Mouse (Mus musculus) regulatory T cell (primary cell): Measurements from ENCODE around the gene Mfsd4a.

Source experiments
- in situ Hi-C: fragments of 300-600 bp; cut with MboI, MseI; formaldehyde crosslinking; loops from one replicate; pipeline ENCODE4 v1.15.1; 2025; ENCODE audit warnings: high pct_unique_total_duplicates

Gene Mfsd4a

DNA sequence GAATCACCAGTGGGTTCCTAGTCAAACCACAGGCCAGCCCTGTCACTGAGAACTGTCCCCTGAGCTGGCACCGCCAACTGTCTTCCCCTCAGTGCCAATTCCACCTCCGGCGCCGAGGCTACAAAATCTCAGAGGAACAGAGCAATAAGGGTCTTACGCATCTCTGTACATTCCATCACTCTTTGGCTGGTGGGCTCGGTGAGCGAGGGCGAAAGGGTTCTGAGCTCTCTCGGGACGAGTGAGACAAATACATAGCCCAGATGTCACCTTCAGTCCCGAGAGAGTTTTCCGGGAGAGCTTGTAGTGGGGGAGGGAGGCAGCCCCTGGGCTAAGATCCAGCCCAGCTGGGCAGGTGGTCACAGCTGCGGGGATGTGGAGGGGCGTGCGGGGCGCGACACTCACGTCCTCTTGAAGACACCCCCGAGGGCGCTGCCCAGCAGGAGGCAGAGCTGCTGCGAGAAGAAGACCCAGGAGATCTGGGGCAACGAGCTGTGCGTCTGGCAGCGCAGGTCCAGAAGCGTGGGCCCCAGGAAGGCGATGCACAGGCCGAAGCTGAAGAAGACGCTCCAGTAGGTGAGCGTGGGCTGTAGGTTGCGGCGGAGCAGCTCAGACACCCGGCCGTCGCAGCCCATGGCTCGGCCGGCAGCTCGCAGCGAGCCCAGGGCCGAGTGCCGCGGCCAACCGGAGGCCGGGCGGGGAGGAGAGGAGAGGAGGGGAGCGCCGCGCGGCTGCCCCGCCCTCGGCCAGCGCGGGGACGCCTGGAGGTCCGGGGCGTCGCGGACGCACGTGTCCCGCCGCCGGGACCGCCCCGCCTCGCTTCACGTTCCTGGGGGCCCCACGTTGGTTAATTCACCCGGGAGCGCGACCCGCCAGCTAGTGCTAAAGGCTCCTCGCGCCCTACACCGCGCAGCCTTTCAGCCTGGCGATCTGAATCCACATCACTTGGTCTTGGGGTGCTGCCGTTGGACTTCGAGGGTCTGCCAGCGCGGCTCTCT lies at the start of gene Mfsd4a:
TSS of gene Mfsd4a (minus strand) at position 802 of the 995 bp plus-strand sequence.
- in situ Hi-C loops, result loop anchor here (10.0 kb wide), 1 partner anchor 353 kb away; no protein-coding TSS in a partner anchor

DNA sequence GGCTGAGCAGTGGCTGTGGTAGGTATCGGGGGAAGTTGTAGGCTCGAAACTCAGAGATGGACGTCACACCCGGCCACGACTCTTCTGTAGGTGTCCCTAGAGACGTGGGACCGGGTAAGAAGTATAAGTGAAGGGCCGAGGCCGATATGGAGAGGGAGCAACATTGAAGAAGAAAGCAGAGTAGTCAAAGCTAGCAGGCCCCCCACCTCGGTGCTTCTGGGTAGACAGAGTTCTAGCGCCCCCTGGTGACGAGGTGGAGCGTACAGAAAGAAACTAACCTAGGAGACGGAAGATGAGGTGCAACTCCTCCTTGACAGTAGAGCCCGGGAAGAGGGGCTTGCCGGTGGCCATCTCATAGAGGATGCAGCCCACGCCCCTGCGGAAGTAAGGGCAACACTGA lies 48.7 kb upstream of the Mfsd4a start:
- in situ Hi-C loops, result no loop called here

DNA sequence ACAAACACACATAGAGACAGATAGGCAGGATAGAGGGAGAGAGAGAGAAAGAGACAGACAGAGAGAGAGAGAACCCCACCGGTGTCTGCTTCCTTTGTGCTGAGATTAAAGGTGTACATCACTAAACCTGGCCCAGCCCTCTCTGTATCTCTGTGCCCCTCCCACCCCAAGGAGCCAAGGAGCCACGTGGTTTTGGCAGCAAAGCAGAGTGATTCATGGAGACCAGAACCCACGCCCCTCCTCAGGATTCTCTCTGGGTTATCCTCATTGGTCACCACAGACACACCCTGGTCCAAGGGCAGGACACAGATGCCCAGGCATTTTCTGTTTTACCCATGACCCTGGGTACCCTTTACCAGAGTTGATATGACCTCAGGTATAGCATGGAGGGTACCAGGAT lies 45.2 kb upstream of the Mfsd4a start:
- in situ Hi-C loops, result no loop called here

DNA sequence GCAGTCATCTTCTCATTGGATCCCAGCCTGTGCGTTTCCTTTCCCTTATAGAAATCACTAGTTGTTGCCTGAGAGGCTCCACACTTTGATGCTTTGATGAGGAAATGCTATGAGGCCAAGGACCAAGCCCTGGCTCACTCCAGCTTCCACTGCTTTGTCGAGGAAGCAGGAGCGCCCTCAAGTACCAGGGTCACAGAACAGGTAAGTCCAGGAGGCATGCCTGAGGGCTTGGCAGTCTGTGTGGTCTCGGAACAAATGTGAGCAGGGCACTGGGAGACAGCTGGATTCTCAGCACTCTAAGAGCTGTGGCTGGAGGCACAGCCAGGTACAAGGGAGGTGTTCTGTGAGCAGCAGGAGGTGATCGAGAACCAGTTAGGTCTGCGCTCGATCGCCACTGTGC lies 44.6 kb upstream of the Mfsd4a start:
- in situ Hi-C loops, result no loop called here

DNA sequence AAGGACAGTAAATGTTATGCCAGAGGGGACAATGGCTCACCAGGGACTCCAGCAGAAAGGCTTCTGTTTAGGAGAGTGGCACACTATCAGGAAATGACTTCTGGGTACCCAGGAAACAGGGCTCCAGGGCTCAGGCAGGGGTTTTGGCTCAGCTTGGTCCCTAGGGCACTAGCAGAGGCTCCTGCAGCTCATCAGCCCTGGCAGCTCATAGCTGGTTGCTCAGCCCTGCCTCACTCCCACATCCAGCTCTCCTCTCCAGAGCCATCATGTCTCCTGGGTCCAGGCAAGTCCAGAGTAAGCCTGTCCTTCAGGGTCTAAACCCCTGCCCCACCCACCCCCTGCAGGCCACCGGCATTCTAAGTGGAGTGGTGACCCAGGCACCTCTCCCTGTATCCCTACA lies 43.5 kb upstream of the Mfsd4a start:
- in situ Hi-C loops, result no loop called here

DNA sequence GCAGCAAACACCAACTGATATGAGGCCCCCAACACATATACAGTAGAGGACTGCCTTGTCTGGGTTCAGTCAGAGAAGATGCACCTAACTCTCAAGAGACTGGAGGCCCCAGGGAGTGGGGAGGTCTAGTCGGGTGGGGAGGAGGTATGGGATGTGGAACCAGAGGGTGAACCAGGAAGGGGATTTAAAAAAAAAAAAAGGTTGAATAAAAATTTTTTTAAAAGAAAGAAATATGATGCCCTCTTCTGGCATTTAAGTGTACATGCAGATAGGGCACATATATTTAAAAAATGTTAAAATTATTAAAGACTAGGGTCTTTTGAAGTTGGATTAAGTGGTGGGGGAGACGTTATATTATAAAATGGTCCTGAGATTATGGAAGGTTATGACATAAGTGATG lies 41.5 kb upstream of the Mfsd4a start:
- in situ Hi-C loops, result loop anchor here (5.0 kb wide), 1 partner anchor 112 kb away; no protein-coding TSS in a partner anchor

DNA sequence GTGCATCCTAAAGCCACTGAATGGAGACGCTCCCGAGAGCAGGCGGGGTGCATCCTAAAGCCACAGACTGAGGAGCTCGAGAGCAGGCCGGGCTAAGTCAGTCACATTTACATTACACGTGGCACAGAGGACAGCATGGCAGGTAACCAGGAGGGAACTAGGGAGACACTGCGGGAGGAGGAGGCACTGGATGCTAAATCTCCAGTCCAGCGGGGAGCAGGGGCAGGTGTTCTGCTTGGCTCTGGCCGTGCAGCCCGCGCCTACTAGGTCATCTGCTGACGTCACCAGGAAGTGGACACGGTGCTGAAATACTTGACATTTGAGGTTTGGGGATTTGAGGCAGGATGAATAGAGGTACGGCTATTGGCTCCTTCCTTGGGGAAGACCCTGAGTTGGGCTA lies 36.5 kb upstream of the Mfsd4a start:
- in situ Hi-C loops, result no loop called here

DNA sequence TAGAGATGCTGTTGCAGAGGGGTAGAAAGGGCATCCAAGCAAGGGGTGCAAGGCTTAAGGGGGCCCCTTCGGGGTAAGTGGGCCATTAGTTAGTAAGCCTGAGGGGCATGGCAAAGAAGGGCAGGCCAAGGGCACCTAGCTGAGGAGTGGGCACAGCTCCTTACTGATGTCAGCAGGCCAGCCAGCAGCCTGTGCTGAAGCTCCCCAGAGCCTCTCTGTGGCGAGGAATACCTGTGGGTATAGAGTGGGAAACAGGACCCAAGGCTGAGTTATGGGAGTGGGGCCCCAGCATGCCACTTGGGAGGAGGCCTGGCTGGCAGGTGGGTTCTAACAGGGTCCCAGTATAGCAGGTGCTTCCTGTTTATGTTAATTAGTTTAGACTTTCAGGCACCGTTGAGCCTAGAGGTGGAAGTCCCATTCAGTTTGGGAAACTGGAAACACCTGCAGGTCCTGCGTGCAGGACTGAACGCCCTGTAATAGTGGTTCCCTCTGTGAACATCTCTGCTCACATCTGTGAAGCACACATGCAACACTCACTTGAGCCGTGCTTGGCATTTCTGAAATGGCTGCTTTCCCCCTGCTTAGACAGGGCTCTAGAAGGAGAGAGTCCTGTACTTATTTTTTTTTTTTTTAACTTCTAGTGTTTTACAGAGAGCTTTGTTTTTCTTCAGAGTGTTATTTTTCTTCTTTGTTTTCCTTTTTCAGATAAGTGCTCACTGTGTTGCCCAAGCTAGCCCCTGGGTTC lies 34.3 kb upstream of the Mfsd4a start:
- in situ Hi-C loops, result no loop called here

DNA sequence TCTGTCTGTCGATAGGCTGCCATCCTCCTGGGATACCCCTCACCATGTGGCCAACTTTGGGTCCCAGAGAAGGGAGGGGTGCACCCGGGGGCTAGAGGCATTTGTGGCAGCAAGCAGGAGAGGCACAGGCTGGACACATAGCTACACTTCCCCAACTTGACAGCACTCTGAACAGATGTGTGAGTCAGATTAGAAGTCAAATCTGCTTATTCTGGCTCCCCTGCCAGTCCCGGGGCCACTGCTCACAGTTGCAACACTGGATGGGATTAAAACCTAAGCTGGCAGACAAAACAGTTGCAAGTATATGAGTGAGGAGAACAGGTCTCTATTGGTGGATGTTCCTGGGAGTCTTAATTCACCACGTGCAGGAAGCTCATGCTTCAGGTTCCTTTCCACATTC lies 31.9 kb upstream of the Mfsd4a start:
- in situ Hi-C loops, result no loop called here

DNA sequence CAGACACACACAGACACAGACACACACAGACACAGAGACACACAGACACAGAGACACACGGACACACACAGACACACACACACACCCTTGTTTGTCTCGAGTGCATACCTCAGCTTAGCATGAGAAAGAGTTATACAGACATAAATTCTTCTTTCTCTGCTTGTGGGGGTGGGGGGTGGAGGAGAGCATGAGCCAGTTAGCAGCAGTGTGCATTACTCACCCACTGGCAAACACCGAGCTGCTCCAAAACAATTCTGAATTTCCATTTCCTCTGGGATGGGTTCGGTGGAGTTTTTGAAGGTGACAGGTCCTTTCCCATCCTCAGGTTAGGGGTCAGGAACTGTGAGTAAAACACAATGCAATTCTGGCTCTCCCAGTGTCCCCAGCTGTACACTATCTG lies 31.2 kb upstream of the Mfsd4a start:
- in situ Hi-C loops, result no loop called here

DNA sequence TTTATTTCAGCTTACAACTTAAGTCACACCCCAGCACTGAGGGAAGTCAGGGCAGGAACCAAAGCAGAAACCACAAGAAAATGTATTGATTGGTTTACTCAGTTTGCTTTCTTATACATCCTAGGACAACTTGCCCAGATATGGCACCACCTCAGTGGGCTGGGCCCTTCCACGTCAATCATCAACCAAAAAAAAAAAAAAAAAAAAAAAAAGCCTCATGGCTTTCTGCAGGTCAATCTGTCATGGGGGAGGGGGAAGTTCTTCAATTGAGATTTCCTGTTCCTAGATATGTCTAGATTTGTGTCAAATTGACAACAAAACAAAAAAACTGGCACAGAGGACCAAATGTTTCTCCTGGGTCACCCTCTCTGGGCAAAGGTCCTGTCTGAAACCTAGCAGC lies 30.2 kb upstream of the Mfsd4a start:
- in situ Hi-C loops, result no loop called here

DNA sequence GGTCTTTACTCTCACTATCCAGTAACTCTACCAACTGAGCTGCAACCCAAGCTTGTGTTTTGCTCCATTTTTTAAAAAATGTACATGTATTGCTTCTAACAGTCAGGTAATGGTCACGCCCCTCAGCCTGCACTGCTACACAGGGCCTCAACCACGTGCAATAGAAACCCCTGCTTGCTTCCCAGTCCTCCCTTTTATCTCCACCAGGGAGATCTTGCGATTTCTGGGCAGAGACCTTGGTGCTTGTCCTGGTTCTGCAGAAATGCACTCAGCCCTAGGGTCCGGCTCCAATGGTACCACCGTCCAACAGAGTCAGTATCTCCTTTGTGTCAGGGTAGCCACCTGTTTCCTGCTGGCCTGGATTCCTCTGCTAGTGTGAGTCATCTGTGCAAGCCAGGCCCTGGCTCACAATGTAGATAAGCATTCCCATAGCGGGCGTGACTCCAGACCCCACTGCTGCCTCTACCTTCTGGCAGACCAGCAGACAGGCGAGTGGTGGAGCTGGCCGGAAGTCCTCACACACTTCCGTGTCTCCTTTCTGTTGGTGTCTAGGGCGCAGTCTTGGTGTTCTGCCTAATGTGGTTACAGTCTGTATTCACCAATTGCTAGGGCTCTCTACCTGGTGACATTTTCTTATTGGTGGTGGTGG lies 27.6 kb upstream of the Mfsd4a start:
- in situ Hi-C loops, result no loop called here

DNA sequence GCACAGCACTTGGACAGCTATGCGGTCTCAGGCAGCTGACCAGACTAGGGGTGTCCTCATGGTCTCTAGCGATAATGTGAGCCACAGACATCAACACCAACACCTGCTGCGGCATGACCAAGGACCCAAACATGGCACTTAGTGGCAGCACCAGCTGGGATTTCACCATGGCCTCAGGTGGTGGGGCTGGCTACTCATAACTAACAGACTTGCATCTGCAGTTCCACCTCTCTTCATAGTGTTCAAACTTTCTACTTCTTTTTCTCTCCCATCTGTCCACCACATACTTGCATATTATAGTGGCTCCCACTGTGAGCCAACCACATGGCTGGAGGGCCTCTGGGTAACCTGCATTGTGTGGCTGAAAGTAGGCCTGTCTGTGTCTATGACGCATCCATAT lies 25.4 kb upstream of the Mfsd4a start:
- in situ Hi-C loops, result no loop called here

DNA sequence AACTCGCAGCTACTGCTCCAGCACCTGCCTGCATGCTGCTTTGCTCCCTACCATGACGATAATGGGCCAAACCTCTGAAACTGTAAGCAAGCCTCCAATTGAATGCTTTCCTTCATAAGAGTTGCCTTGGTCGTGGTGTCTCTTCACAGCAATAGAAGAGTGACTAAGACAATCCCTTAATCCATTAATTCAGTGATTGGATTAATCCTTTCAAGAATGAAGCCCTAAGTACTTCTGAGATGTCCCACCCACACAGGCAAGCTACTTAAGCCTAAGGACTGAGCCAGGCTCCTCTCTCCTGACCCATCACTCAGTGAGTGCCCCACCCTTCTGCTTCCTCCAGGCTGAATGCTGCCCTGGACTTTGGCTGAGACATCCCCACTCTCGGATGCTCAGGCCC lies 22.4 kb upstream of the Mfsd4a start:
- in situ Hi-C loops, result no loop called here

DNA sequence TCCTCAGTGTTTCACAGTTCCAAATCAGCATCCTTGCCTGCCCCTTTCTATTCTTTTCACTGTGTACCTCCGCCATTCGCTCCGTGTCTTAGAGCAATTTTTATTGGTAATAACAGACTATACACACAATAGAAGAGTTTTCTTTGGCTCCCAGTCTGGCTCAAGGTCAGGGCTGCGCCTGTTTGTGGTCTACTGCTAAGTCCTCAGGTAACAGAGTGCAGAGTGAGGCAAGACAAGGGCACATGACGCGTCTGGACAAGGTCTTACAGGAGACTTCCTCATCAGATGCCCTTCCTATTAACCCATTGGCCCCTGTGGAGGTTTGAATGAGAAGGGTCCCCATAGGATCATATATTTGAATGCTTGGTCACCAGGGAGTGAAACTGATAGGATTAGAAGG lies 21.9 kb upstream of the Mfsd4a start:
- in situ Hi-C loops, result no loop called here

DNA sequence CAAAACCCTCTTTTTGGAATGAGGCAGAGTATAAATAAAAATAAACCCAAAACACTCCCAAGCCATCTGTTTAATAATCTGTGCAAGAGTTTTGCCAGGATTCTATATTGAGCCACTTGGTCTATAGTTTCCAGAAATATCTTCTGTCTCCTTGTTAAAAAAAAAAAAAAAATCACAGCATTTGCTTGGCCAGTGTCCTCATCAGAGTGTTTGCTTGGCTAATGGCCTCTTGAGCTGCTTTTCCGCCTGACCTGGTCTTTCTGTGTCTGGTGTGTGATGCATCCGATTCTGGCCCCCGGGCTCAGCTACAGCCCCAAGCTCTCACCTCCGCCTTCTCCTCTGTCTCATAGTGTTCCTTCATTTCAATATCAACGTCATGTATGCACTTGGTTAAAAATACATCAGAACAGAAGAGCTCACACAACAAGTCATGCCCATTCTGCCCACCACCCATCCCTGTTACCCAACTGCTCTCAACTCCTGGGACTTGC lies 20.4 kb upstream of the Mfsd4a start:
- in situ Hi-C loops, result no loop called here

DNA sequence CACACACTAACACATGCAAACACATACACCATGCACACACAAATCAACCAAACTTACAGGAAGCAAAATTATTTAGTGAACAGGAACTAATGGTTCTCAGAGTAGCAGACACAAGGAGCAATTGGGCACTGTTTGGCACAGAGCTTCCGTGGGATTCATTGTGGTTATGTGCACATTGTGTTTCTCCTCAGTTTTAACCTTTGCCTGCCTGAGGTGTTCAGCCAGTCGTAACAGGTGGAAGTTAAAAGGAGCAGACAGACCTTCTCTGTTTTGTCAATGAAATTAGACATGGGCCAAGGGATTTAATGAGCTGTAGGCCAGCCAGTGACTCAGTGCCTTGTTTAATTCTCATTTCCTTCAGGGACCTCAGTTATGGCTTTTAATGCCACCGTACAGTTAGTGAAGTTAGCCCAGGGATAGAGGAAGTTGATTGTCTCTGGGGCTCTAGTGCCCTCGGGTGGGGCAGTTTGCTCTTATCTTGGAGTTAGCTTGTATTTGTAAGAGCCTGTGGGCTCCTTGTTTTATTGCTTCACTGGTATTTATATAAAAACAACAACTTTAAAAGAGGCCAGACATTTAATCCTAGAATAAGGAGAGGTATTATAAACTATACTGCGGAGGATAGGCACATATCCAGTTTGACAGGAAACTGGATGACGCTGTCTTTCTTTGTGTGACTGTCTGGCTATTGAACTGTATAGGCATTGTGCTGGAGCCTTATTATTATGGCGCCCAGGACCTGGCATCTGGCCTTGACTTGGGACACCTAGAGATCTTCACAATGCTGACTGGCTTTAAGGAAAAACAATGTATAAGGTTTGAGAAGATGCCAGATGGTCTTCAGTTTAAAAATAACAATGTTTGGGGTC lies 17.6 kb upstream of the Mfsd4a start:
- in situ Hi-C loops, result no loop called here

DNA sequence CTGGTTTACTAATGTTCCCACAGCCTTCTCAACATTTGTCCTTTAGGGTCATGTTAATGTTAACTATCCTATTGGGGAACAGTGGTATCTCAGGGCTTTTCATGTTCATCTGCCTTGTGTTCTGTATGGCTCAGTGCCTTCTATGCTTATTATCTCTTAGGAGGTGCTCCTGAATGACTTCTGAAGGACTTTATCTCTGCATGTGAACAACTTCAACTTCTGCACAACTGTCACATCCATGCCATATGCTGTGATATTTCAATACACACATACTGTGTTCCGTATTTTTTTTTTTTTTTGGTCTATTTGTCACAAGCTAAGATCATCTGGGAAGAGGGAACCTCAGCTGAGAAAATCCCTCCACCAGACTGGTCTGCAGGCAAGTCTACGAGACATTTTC lies 10.6 kb upstream of the Mfsd4a start:
- in situ Hi-C loops, result no loop called here

DNA sequence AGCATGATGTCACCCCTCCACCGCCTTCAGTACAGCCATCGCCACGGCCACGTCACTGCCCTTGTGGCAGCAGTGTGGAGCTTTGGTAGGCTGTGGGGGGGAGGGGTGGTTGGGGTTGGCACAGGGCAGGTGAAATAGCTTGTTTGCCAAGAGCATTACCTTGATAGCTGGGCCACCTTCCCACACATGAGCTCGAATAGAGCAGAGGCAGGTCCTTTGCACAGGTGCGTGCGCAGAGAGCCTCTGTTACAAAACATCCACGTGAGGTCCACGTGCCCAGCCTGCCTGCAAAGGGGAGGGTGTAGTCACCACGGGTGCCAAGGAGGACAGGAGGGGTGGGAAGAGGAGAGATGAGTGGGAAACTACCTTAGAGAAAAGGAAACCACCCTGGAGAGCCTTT lies 7.7 kb upstream of the Mfsd4a start:
- in situ Hi-C loops, result no loop called here

DNA sequence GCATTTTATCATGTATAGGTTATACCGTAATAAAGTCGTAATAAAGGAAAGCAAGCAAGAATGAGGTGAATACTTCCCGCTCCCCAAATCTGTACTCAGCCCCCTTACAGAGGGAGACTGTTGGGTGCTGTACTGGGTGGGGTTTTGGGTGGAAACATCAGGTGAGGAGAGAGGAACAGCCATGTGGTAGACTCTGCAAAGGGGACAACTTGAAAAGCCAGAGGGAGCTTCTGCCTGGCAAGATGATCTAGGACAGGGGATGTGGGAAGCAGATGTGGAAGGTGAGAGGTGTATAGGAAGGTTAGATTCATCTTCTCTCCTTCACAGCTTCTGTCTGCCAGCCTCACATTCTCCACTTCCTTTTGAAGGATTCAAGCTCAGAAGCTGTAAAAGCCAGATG lies 2.8 kb upstream of the Mfsd4a start:
- in situ Hi-C loops, result no loop called here

DNA sequence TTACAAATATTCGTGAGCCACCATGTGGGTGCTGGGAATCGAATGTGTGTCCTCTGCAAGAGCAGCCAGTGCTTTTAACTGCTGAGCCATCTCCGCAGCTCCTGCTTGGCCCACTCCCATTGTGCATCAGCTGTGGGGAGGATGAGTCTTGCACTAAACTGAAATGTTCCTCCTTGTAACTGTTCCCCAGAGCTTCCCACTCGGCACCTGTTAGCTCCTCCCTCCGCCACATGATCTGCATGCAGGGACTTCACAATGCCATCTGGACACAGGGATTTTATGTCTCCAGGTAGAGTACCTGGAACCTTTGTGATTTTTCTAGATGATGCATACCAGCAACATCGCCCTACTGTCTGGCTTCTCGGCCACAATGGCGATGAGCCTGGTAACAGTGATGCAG lies 1.6 kb upstream of the Mfsd4a start:
- in situ Hi-C loops, result loop anchor here (10.0 kb wide), 1 partner anchor 355 kb away; no protein-coding TSS in a partner anchor
